Mouse (Mus musculus): ENCODE measurements around the gene Card19. TPM values are rescaled to one million over a fixed set of nuclear protein-coding genes. Genes with fewer than 3 reads are reported as not detected.
A peak's percentile ranks its signal among the peaks of the same experiment; 100 is the strongest.

Gene Card19
- polyA plus RNA-seq, 1 experiment from 2014 or later: 45.2 TPM

GRCm38 (mm10) chr13:49212711-49213500 is 2.9 kb downstream of the Card19 start:
- Histone ChIP-seq H3K4me3 (replicated peaks) (no peak overlapping the region), H3K4me2 (no peak overlapping the region), H3K4me1 (replicated peaks) (peaks cover 44% of the 10 kb centered on the region), H3K9ac (replicated peaks) (no peak overlapping the region), H3K36me3 (no peaks in the 10 kb centered on the region), H3K27me3 (no peaks in the 10 kb centered on the region), H3K27ac (no peak overlapping the region), H3K9me3 (no peaks in the 10 kb centered on the region)
- no peak for ATAC-seq (ENCODE audit: insufficient number of reproducible peaks, insufficient read depth, low FRiP score, low TSS enrichment, low read depth)
- 83% methylated on average over 4 of the region's 4 CpGs for WGBS

GRCm38 (mm10) chr13:49209306-49209705 is 6.5 kb downstream of the Card19 start:
- no peak overlapping the region for H3K27ac ChIP-seq
- 54% methylated on average over 7 of the region's 7 CpGs for WGBS
- no peak overlapping the region for H3K4me2 ChIP-seq
- H3K4me3 ChIP-seq (replicated peaks): no peak overlapping the region
- H3K9me3 ChIP-seq: no peaks in the 10 kb centered on the region
- ATAC-seq (ENCODE audit: insufficient number of reproducible peaks, insufficient read depth, low FRiP score, low TSS enrichment, low read depth): no peak
- H3K4me1 ChIP-seq (replicated peaks): peaks cover 25% of the 10 kb centered on the region
- peaks cover 8% of the 10 kb centered on the region; the same call in 1 of the 2 replicates for H3K36me3 ChIP-seq
- no peak overlapping the region for H3K9ac ChIP-seq (replicated peaks)
- H3K27me3 ChIP-seq: no peaks in the 10 kb centered on the region

GRCm38 (mm10) chr13:49206341-49206740 is 9.5 kb downstream of the Card19 start:
- H3K4me1 ChIP-seq (replicated peaks): peaks cover 8% of the 10 kb centered on the region
- H3K36me3 ChIP-seq: peaks cover 25% of the 10 kb centered on the region; the same call in 1 of the 2 replicates
- H3K4me2 ChIP-seq: no peak overlapping the region
- H3K27ac ChIP-seq: no peak overlapping the region
- no peaks in the 10 kb centered on the region for H3K27me3 ChIP-seq
- H3K9me3 ChIP-seq: no peaks in the 10 kb centered on the region
- ATAC-seq (ENCODE audit: insufficient number of reproducible peaks, insufficient read depth, low FRiP score, low TSS enrichment, low read depth): no peak
- H3K4me3 ChIP-seq (replicated peaks): no peak overlapping the region
- WGBS: 94% methylated on average over 2 of the region's 2 CpGs
- H3K9ac ChIP-seq (replicated peaks): no peak overlapping the region

GRCm38 (mm10) chr13:49205381-49205998 is 10.3 kb downstream of the Card19 start:
- whole genome bisulfite sequencing: 49% methylated on average over 13 of the region's 13 CpGs
- Histone ChIP-seq H3K9ac (replicated peaks) (no peak overlapping the region), H3K9me3 (no peaks in the 10 kb centered on the region), H3K4me2 (no peak overlapping the region), H3K27me3 (no peaks in the 10 kb centered on the region), H3K36me3 (peaks cover 25% of the 10 kb centered on the region; the same call in 1 of the 2 replicates), H3K4me1 (replicated peaks) (peaks cover 6% of the 10 kb centered on the region; the same call in 1 of the 2 replicates), H3K27ac (no peak overlapping the region), H3K4me3 (replicated peaks) (no peak overlapping the region)
- ATAC-seq (ENCODE audit: insufficient number of reproducible peaks, insufficient read depth, low FRiP score, low TSS enrichment, low read depth): peak; percentile 35; the same call in 1 of the 2 replicates

- ATAC-seq (ENCODE audit: insufficient number of reproducible peaks, insufficient read depth, low FRiP score, low TSS enrichment, low read depth): no peak
- no peak overlapping the region for H3K27ac ChIP-seq
- H3K27me3 ChIP-seq: no peaks in the 10 kb centered on the region
- peaks cover 25% of the 10 kb centered on the region; the same call in 1 of the 2 replicates for H3K36me3 ChIP-seq
- no peak overlapping the region for H3K4me2 ChIP-seq
- H3K9ac ChIP-seq (replicated peaks): no peak overlapping the region
- WGBS: 90% methylated on average over 7 of the region's 7 CpGs
- no peaks in the 10 kb centered on the region for H3K4me1 ChIP-seq (replicated peaks)
- no peak overlapping the region for H3K4me3 ChIP-seq (replicated peaks)
- H3K9me3 ChIP-seq: no peaks in the 10 kb centered on the region
Measured at GRCm38 (mm10) chr13:49202556-49202955, 13.3 kb downstream of the Card19 start.

- Histone ChIP-seq H3K4me3 (replicated peaks) (no peak overlapping the region), H3K36me3 (peaks cover 31% of the 10 kb centered on the region; the same call in 1 of the 2 replicates), H3K27me3 (no peaks in the 10 kb centered on the region), H3K27ac (no peak overlapping the region), H3K4me1 (replicated peaks) (no peaks in the 10 kb centered on the region), H3K4me2 (no peak overlapping the region), H3K9me3 (no peaks in the 10 kb centered on the region), H3K9ac (replicated peaks) (no peak overlapping the region)
- no peak for ATAC-seq (ENCODE audit: insufficient number of reproducible peaks, insufficient read depth, low FRiP score, low TSS enrichment, low read depth)
- 87% methylated on average over 13 of the region's 13 CpGs for WGBS
Measured at GRCm38 (mm10) chr13:49200688-49201087, 15.1 kb downstream of the Card19 start.

GRCm38 (mm10) chr13:49199891-49200290 is 15.9 kb downstream of the Card19 start:
- Histone ChIP-seq H3K4me3 (replicated peaks) (no peak overlapping the region), H3K4me2 (no peak overlapping the region), H3K4me1 (replicated peaks) (no peaks in the 10 kb centered on the region), H3K27ac (no peak overlapping the region), H3K9ac (replicated peaks) (no peak overlapping the region), H3K9me3 (no peaks in the 10 kb centered on the region), H3K27me3 (no peaks in the 10 kb centered on the region), H3K36me3 (peaks cover 35% of the 10 kb centered on the region; the same call in 1 of the 2 replicates)
- ATAC-seq (ENCODE audit: insufficient number of reproducible peaks, insufficient read depth, low FRiP score, low TSS enrichment, low read depth): no peak
- WGBS: 89% methylated on average over 7 of the region's 7 CpGs

GRCm38 (mm10) chr13:49198734-49199133 is 17.1 kb downstream of the Card19 start:
- no peaks in the 10 kb centered on the region for H3K9me3 ChIP-seq
- H3K27me3 ChIP-seq: no peaks in the 10 kb centered on the region
- no peak overlapping the region for H3K4me2 ChIP-seq
- H3K4me1 ChIP-seq (replicated peaks): no peaks in the 10 kb centered on the region
- 90% methylated on average over 9 of the region's 9 CpGs for WGBS
- H3K4me3 ChIP-seq (replicated peaks): no peak overlapping the region
- no peak for ATAC-seq (ENCODE audit: insufficient number of reproducible peaks, insufficient read depth, low FRiP score, low TSS enrichment, low read depth)
- H3K9ac ChIP-seq (replicated peaks): no peak overlapping the region
- no peak overlapping the region for H3K27ac ChIP-seq
- peaks cover 27% of the 10 kb centered on the region; the same call in 1 of the 2 replicates for H3K36me3 ChIP-seq

- no peak overlapping the region for H3K27ac ChIP-seq
- no peak overlapping the region for H3K9ac ChIP-seq (replicated peaks)
- no peaks in the 10 kb centered on the region for H3K9me3 ChIP-seq
- peaks cover 14% of the 10 kb centered on the region; the same call in 1 of the 2 replicates for H3K36me3 ChIP-seq
- ATAC-seq (ENCODE audit: insufficient number of reproducible peaks, insufficient read depth, low FRiP score, low TSS enrichment, low read depth): no peak
- no peaks in the 10 kb centered on the region for H3K27me3 ChIP-seq
- no peak overlapping the region for H3K4me3 ChIP-seq (replicated peaks)
- H3K4me2 ChIP-seq: no peak overlapping the region
- 74% methylated on average over 6 of the region's 6 CpGs for WGBS
- peaks cover 6% of the 10 kb centered on the region for H3K4me1 ChIP-seq (replicated peaks)
Measured at GRCm38 (mm10) chr13:49196766-49197165, 19.1 kb downstream of the Card19 start.

- no peak overlapping the region for H3K4me3 ChIP-seq (replicated peaks)
- H3K4me1 ChIP-seq (replicated peaks): peaks cover 12% of the 10 kb centered on the region
- 77% methylated on average over 5 of the region's 5 CpGs for WGBS
- H3K27ac ChIP-seq: no peak overlapping the region
- H3K9ac ChIP-seq (replicated peaks): no peak overlapping the region
- peaks cover 14% of the 10 kb centered on the region; the same call in 1 of the 2 replicates for H3K36me3 ChIP-seq
- no peaks in the 10 kb centered on the region for H3K27me3 ChIP-seq
- no peak for ATAC-seq (ENCODE audit: insufficient number of reproducible peaks, insufficient read depth, low FRiP score, low TSS enrichment, low read depth)
- no peaks in the 10 kb centered on the region for H3K9me3 ChIP-seq
- H3K4me2 ChIP-seq: no peak overlapping the region
Measured at GRCm38 (mm10) chr13:49196211-49196610, 19.6 kb downstream of the Card19 start.

- no peak for ATAC-seq (ENCODE audit: insufficient number of reproducible peaks, insufficient read depth, low FRiP score, low TSS enrichment, low read depth)
- H3K4me2 ChIP-seq: no peak overlapping the region
- no peak overlapping the region for H3K9ac ChIP-seq (replicated peaks)
Measured at GRCm38 (mm10) chr13:49195651-49196050, 20.2 kb downstream of the Card19 start.

More at GRCm38 (mm10) chr13:49195651-49196050, 20.2 kb downstream of the Card19 start:
- no peaks in the 10 kb centered on the region for H3K9me3 ChIP-seq
- 94% methylated on average over 7 of the region's 7 CpGs for WGBS
- no peak overlapping the region for H3K27ac ChIP-seq
- H3K4me1 ChIP-seq (replicated peaks): peaks cover 16% of the 10 kb centered on the region
- H3K4me3 ChIP-seq (replicated peaks): no peak overlapping the region
- no peaks in the 10 kb centered on the region for H3K27me3 ChIP-seq
- peaks cover 14% of the 10 kb centered on the region; the same call in 1 of the 2 replicates for H3K36me3 ChIP-seq
